Mouse (Mus musculus) kidney, embryonic 14.5 days (tissue): Measurements from ENCODE around the gene Slc9a1. TPM values are rescaled to one million over a fixed set of nuclear protein-coding genes. Genes with fewer than 3 reads are reported as not detected.

ENCODE experiments used
- ATAC-seq: fragments of 200-750 bp; cut with Nextera tagmentation; 2 replicates; pipeline ENCODE4 v1.8.0; 2017; ENCODE audit warnings: moderate number of reproducible peaks, mild to moderate bottlenecking, moderate TSS enrichment, moderate library complexity; ENCODE audit not compliant: low FRiP score, low TSS enrichment
- H3K27ac ChIP-seq: fragments of 300-500 bp; sonication (generic); 2 replicates; pipeline ENCODE4 v1.5.1; 2014; ENCODE audit warnings: low read depth, mild to moderate bottlenecking, low read length, moderate library complexity, mixed read lengths
- H3K27me3 ChIP-seq: fragments of 300-500 bp; sonication (generic); 2 replicates; pipeline ENCODE4 v1.6.1; 2014; ENCODE audit warnings: mild to moderate bottlenecking, low read length; ENCODE audit not compliant: control insufficient read depth, insufficient read depth
- H3K36me3 ChIP-seq: fragments of 300-500 bp; sonication (generic); 2 replicates; pipeline ENCODE4 v1.6.1; 2014; ENCODE audit warnings: low read length, mixed read lengths; ENCODE audit not compliant: control insufficient read depth, insufficient read depth
- H3K4me1 ChIP-seq: fragments of 300-500 bp; sonication (generic); 2 replicates; pipeline ENCODE4 v1.6.1; 2014; ENCODE audit warnings: low read length, mixed read lengths; ENCODE audit not compliant: control insufficient read depth, insufficient read depth
- H3K4me2 ChIP-seq: fragments of 300-500 bp; sonication (generic); replicated peaks from 2 replicates; pipeline ENCODE4 v1.6.1; 2014; ENCODE audit warnings: low read depth, mild to moderate bottlenecking, low read length
- H3K4me3 ChIP-seq: fragments of 300-500 bp; sonication (generic); 2 replicates; pipeline ENCODE4 v1.5.1; 2014; ENCODE audit warnings: mild to moderate bottlenecking, low read length
- H3K9ac ChIP-seq: fragments of 300-500 bp; sonication (generic); 2 replicates; pipeline ENCODE4 v1.6.1; 2014; ENCODE audit warnings: low read depth, mild to moderate bottlenecking, low read length, moderate library complexity
- H3K9me3 ChIP-seq: fragments of 300-500 bp; sonication (generic); 2 replicates; pipeline ENCODE4 v1.6.1; 2016; ENCODE audit warnings: low read length; ENCODE audit not compliant: control insufficient read depth
- whole genome bisulfite sequencing: fragments of 180-500 bp; shearing (Covaris S2); extraction: QIAGEN DNeasy Blood & Tissue Kit; methylation state at CpG from one replicate; pipeline ENCODE4 v1.1.7; 2014; 5-methylcytosine and 5-hydroxymethylcytosine counted together
- polyA plus RNA-seq: library from polyadenylated mRNA; unstranded; fragments of >200 nt; fragmentation: Nextera tagmentation; extraction: Ambion mirVana; gene quantifications from 2 replicates; pipeline ENCODE4 v1.2.1, GENCODE M21; 2014

The Slc9a1 gene
- polyA plus RNA-seq, 1 experiment from 2014 or later, result 7.6 TPM

- Histone ChIP-seq H3K4me1 (no peaks in the 10 kb centered on the region), H3K9me3 (no peaks in the 10 kb centered on the region), H3K4me3 (no peak overlapping the region), H3K4me2 (no peak overlapping the region), H3K27ac (no peak overlapping the region), H3K36me3 (no peaks in the 10 kb centered on the region), H3K27me3 (no peaks in the 10 kb centered on the region; the same call in 1 of the 2 replicates), H3K9ac (no peak overlapping the region)
- no peak for ATAC-seq
- WGBS, result 8% methylated on average over 4 of the region's 4 CpGs
Observed at GRCm38 (mm10) chr4:133344112-133344511, 25.4 kb upstream of the Slc9a1 start.

- no peak overlapping the region for H3K4me2 ChIP-seq
- no peaks in the 10 kb centered on the region; the same call in 1 of the 2 replicates for H3K27me3 ChIP-seq
- no peaks in the 10 kb centered on the region for H3K4me1 ChIP-seq
- ATAC-seq, result no peak
- H3K4me3 ChIP-seq, result no peak overlapping the region
- H3K9ac ChIP-seq, result no peak overlapping the region
- H3K9me3 ChIP-seq, result no peaks in the 10 kb centered on the region
- no peak overlapping the region for H3K27ac ChIP-seq
- H3K36me3 ChIP-seq, result no peaks in the 10 kb centered on the region
- 90% methylated on average over 6 of the region's 6 CpGs for WGBS
Observed at GRCm38 (mm10) chr4:133345702-133346101, 23.8 kb upstream of the Slc9a1 start.

- no peak overlapping the region for H3K27ac ChIP-seq
- no peaks in the 10 kb centered on the region; the same call in 1 of the 2 replicates for H3K27me3 ChIP-seq
- ATAC-seq, result no peak
- no peak overlapping the region for H3K4me3 ChIP-seq
- no peak overlapping the region for H3K9ac ChIP-seq
- no peak overlapping the region for H3K4me2 ChIP-seq
- H3K4me1 ChIP-seq, result no peaks in the 10 kb centered on the region
- no peaks in the 10 kb centered on the region for H3K36me3 ChIP-seq
- WGBS, result 63% methylated on average over 4 of the region's 4 CpGs
- no peaks in the 10 kb centered on the region for H3K9me3 ChIP-seq
Observed at GRCm38 (mm10) chr4:133346577-133346976, 22.9 kb upstream of the Slc9a1 start.

GRCm38 (mm10) chr4:133347624-133348023, 21.9 kb upstream of the Slc9a1 start:
- no peak for ATAC-seq
- Histone ChIP-seq H3K4me1 (no peaks in the 10 kb centered on the region), H3K36me3 (no peaks in the 10 kb centered on the region), H3K27me3 (no peaks in the 10 kb centered on the region; the same call in 1 of the 2 replicates), H3K4me2 (no peak overlapping the region), H3K27ac (no peak overlapping the region), H3K9me3 (no peaks in the 10 kb centered on the region), H3K4me3 (no peak overlapping the region), H3K9ac (no peak overlapping the region)
- 68% methylated on average over 4 of the region's 4 CpGs for WGBS

GRCm38 (mm10) chr4:133348051-133348775, 21.3 kb upstream of the Slc9a1 start:
- 85% methylated on average over 5 of the region's 5 CpGs for WGBS
- H3K9ac ChIP-seq, result no peak overlapping the region
- H3K4me3 ChIP-seq, result no peak overlapping the region
- no peaks in the 10 kb centered on the region for H3K9me3 ChIP-seq
- no peak overlapping the region for H3K4me2 ChIP-seq
- no peaks in the 10 kb centered on the region for H3K4me1 ChIP-seq
- H3K27ac ChIP-seq, result no peak overlapping the region
- no peaks in the 10 kb centered on the region for H3K27me3 ChIP-seq
- no peak for ATAC-seq
- no peaks in the 10 kb centered on the region for H3K36me3 ChIP-seq

GRCm38 (mm10) chr4:133352797-133353196, 16.7 kb upstream of the Slc9a1 start:
- Histone ChIP-seq H3K9me3 (no peaks in the 10 kb centered on the region), H3K4me2 (no peak overlapping the region), H3K27me3 (no peaks in the 10 kb centered on the region), H3K36me3 (no peaks in the 10 kb centered on the region), H3K9ac (no peak overlapping the region), H3K27ac (no peak overlapping the region), H3K4me3 (no peak overlapping the region), H3K4me1 (no peaks in the 10 kb centered on the region)
- WGBS, result 75% methylated on average over 10 of the region's 10 CpGs
- ATAC-seq, result no peak

- Histone ChIP-seq H3K4me3 (no peak within 1 kb of the TSS), H3K27me3 (no peaks in the 10 kb centered on the region), H3K9ac (no peak within 1 kb of the TSS), H3K9me3 (no peaks in the 10 kb centered on the region), H3K27ac (no peak within 1 kb of the TSS), H3K4me2 (no peak within 1 kb of the TSS), H3K4me1 (no peaks in the 10 kb centered on the region), H3K36me3 (no peaks in the 10 kb centered on the region)
- no peak for ATAC-seq
- 87% methylated on average over 23 of the region's 23 CpGs for WGBS
Observed at GRCm38 (mm10) chr4:133353367-133354365, 15.8 kb upstream of the Slc9a1 start, which contains the start of gene Wdtc1. Wdtc1 (minus strand) TSS chr4:133353481.

GRCm38 (mm10) chr4:133354641-133355040, 14.9 kb upstream of the Slc9a1 start:
- Histone ChIP-seq H3K4me1 (no peaks in the 10 kb centered on the region), H3K27ac (no peak overlapping the region), H3K9me3 (no peaks in the 10 kb centered on the region), H3K9ac (no peak overlapping the region), H3K27me3 (no peaks in the 10 kb centered on the region), H3K4me3 (no peak overlapping the region), H3K36me3 (no peaks in the 10 kb centered on the region), H3K4me2 (no peak overlapping the region)
- no peak for ATAC-seq
- 97% methylated on average over 6 of the region's 6 CpGs for WGBS
